Mouse (Mus musculus) brain, embryonic 14.5 days (tissue): ENCODE results near the gene Socs5.

ENCODE experiments used
- CTCF ChIP-seq: fragments of 200-500 bp; IDR thresholded peaks from 2 replicates; pipeline ENCODE4 v1.5.1; 2012; ENCODE audit warnings: inconsistent platforms, mild to moderate bottlenecking, moderate library complexity, borderline replicate concordance; ENCODE audit not compliant: insufficient read depth, insufficient read length; ENCODE audit errors: extremely low read depth
- POLR2A ChIP-seq: fragments of 200-500 bp; IDR thresholded peaks from 2 replicates; pipeline ENCODE4 v1.6.1; 2012; ENCODE audit warnings: mild to moderate bottlenecking, inconsistent platforms, borderline replicate concordance; ENCODE audit not compliant: poor library complexity, insufficient read depth, insufficient read length, severe bottlenecking; ENCODE audit errors: extremely low read depth

DNA sequence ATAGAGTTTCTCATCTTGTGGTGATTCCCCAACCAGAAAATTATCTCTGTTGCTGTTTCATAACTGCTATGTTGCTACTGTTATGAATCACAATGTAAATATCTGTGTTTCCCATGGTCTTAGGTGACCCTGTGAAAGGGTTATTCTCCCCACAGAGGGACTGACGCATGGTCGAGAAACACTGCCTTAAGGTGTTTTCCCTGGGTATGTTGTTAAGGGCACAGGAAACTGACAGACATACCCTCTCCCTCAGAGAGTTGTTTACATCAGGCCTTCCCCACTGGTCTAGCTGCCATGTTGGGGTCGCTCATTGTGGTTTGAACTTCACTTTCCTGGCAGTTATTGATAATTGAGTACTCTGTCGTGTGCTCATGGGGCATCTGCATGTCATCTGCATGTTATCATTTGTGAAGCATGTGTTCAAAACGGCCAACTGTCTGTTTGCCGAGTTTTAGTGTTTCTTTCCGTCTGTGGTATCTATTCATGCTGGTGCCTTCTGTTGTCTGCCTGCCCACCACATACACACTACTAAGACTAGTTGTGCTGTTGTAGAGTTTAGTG is 11.6 kb downstream of the Socs5 start:
- TF ChIP-seq CTCF (no peak), POLR2A (no peak)
